Comparison of ENCODE assay signal across 8 mouse cellular contexts in genomic region chr11:69098762-69099091, GRCm38 (mm10). TPM values are rescaled to one million over a fixed set of nuclear protein-coding genes. Genes with fewer than 3 reads are reported as not detected.
DNase-seq lines count a peak whose midpoint lies in the region; ATAC-seq lines count a peak whose summit lies in the region.

No protein-coding gene starts in this region.

- H3K4me1 ChIP-seq in heart, embryonic 13.5 days = peaks cover 63% of the 10 kb centered on the region
- H3K4me1 ChIP-seq in liver, embryonic 13.5 days (replicated peaks) = peaks cover 67% of the 10 kb centered on the region
- peaks cover 31% of the 10 kb centered on the region for H3K4me1 ChIP-seq in stomach, embryonic 14.5 days (ENCODE audit: control insufficient read depth, insufficient read depth, low read length)

- H3K9ac ChIP-seq in heart, embryonic 13.5 days = peak overlapping the region; percentile 89
- peak overlapping the region; percentile 77 for H3K9ac ChIP-seq in liver, embryonic 13.5 days
- H3K9ac ChIP-seq in stomach, embryonic 14.5 days (replicated peaks; ENCODE audit: low read depth, low read length) = peak overlapping the region; percentile 55

- peak; percentile 98 for DNase-seq in A20 (ENCODE audit: low read depth, low spot score)
- peak; percentile 98 for DNase-seq in brain, adult 2 months (ENCODE audit: low read depth, low spot score)
- DNase-seq in kidney, postnatal 14 days = peak; percentile 98
- peak; percentile 94 for DNase-seq in liver, embryonic 13.5 days
- DNase-seq in natural killer cell, adult 2 months (ENCODE audit: low spot score in 2 of 2) = peak; percentile 96 to 97

- no peaks in the 10 kb centered on the region for H3K27me3 ChIP-seq in heart, embryonic 13.5 days (replicated peaks)
- no peaks in the 10 kb centered on the region for H3K27me3 ChIP-seq in liver, embryonic 13.5 days
- H3K27me3 ChIP-seq in stomach, embryonic 14.5 days (ENCODE audit: control insufficient read depth, insufficient read depth, low read length) = no peaks in the 10 kb centered on the region

- peak overlapping the region; percentile 71 for H3K4me3 ChIP-seq in heart, embryonic 13.5 days
- peak overlapping the region; percentile 67 for H3K4me3 ChIP-seq in liver, embryonic 13.5 days (replicated peaks)
- H3K4me3 ChIP-seq in stomach, embryonic 14.5 days (ENCODE audit: low read depth, low read length) = peak overlapping the region; percentile 52

- H3K9me3 ChIP-seq in heart, embryonic 13.5 days = no peaks in the 10 kb centered on the region
- no peaks in the 10 kb centered on the region for H3K9me3 ChIP-seq in liver, embryonic 13.5 days (replicated peaks)
- no peaks in the 10 kb centered on the region for H3K9me3 ChIP-seq in stomach, embryonic 14.5 days (ENCODE audit: control insufficient read depth, low read depth, low read length)

- peak overlapping the region; percentile 99 for H3K4me2 ChIP-seq in heart, embryonic 13.5 days
- peak overlapping the region; percentile 95 for H3K4me2 ChIP-seq in liver, embryonic 13.5 days
- H3K4me2 ChIP-seq in stomach, embryonic 14.5 days (replicated peaks; ENCODE audit: low read depth, low read length) = peak overlapping the region; percentile 83

- H3K36me3 ChIP-seq in heart, embryonic 13.5 days = peaks cover 33% of the 10 kb centered on the region
- peaks cover 33% of the 10 kb centered on the region for H3K36me3 ChIP-seq in liver, embryonic 13.5 days
- peaks cover 30% of the 10 kb centered on the region for H3K36me3 ChIP-seq in stomach, embryonic 14.5 days (ENCODE audit: control insufficient read depth, insufficient read depth, low read length)

- peak overlapping the region; percentile 98 for H3K27ac ChIP-seq in heart, embryonic 13.5 days (replicated peaks)
- peak overlapping the region; percentile 93 for H3K27ac ChIP-seq in liver, embryonic 13.5 days
- H3K27ac ChIP-seq in stomach, embryonic 14.5 days (ENCODE audit: low read length) = peak overlapping the region; percentile 88

- peak; percentile 63 for ATAC-seq in erythroid progenitor cell, adult 5-6 weeks (replicated peaks; ENCODE audit: low FRiP score, poor library complexity, severe bottlenecking)
- peak; percentile 55 for ATAC-seq in heart, embryonic 13.5 days (ENCODE audit: extremely low read depth, insufficient number of reproducible peaks, low FRiP score, low TSS enrichment)
- ATAC-seq in liver, embryonic 13.5 days (ENCODE audit: low read depth) = peak; percentile 55
- ATAC-seq in stomach, embryonic 14.5 days (ENCODE audit: insufficient number of reproducible peaks, insufficient read depth, low FRiP score, low read depth) = peak; percentile 16; the same call in 1 of the 2 replicates

- under 1% methylated on average over 19 of the region's 19 CpGs for WGBS in heart, embryonic 13.5 days
- under 1% methylated on average over 19 of the region's 19 CpGs for WGBS in liver, embryonic 13.5 days (ENCODE audit: insufficient replicate concordance)
- under 1% methylated on average over 19 of the region's 19 CpGs for WGBS in stomach, embryonic 14.5 days

RNA-seq across cellular contexts. Expression of gene Per1, which starts 3.7 kb away (rescaled TPM):
- 3.4 and 3.6 TPM in 2 replicates for total RNA-seq in erythroid progenitor cell, adult 5-6 weeks (2015; ENCODE audit: low replicate concordance)
- 3.3 and 7.6 TPM in 2 replicates for total RNA-seq in erythroid progenitor cell, adult 5-6 weeks (2017; ENCODE audit: low replicate concordance)
- 8.6 and 9.0 TPM in 2 replicates for polyA plus RNA-seq in heart, embryonic 13.5 days (2015; fragmentation: Nextera tagmentation; extraction: Ambion mirVana)
- polyA plus RNA-seq in liver, embryonic 13.5 days (2015; fragmentation: Nextera tagmentation; extraction: Ambion mirVana) = 1.9 TPM in 2 replicates
- polyA plus RNA-seq in stomach, embryonic 14.5 days (2014; fragmentation: Nextera tagmentation; extraction: Ambion mirVana) = 10.5 and 15.1 TPM in 2 replicates

RNA-seq across cellular contexts. Expression of gene Vamp2, which starts 10.4 kb away (rescaled TPM):
- 94.1 and 114 TPM in 2 replicates for total RNA-seq in erythroid progenitor cell, adult 5-6 weeks (2015; ENCODE audit: low replicate concordance)
- 18.2 and 31.1 TPM in 2 replicates for total RNA-seq in erythroid progenitor cell, adult 5-6 weeks (2017; ENCODE audit: low replicate concordance)
- 79.5 and 82.1 TPM in 2 replicates for polyA plus RNA-seq in heart, embryonic 13.5 days (2015; fragmentation: Nextera tagmentation; extraction: Ambion mirVana)
- polyA plus RNA-seq in liver, embryonic 13.5 days (2015; fragmentation: Nextera tagmentation; extraction: Ambion mirVana) = 12.5 and 15.9 TPM in 2 replicates
- 104 and 107 TPM in 2 replicates for polyA plus RNA-seq in stomach, embryonic 14.5 days (2014; fragmentation: Nextera tagmentation; extraction: Ambion mirVana)

RNA-seq across cellular contexts. Expression of gene Hes7, which starts 21.5 kb away (rescaled TPM):
- not detected in 2 replicates for total RNA-seq in erythroid progenitor cell, adult 5-6 weeks (2015; ENCODE audit: low replicate concordance)
- not detected in 2 replicates for total RNA-seq in erythroid progenitor cell, adult 5-6 weeks (2017; ENCODE audit: low replicate concordance)
- polyA plus RNA-seq in heart, embryonic 13.5 days (2015; fragmentation: Nextera tagmentation; extraction: Ambion mirVana) = 0.47 and 0.67 TPM in 2 replicates
- 0.17 and 0.18 TPM in 2 replicates for polyA plus RNA-seq in liver, embryonic 13.5 days (2015; fragmentation: Nextera tagmentation; extraction: Ambion mirVana)
- polyA plus RNA-seq in stomach, embryonic 14.5 days (2014; fragmentation: Nextera tagmentation; extraction: Ambion mirVana) = 0.39 and 0.54 TPM in 2 replicates

RNA-seq across cellular contexts. Expression of gene 9130213A22Rik, which starts 23.7 kb away (rescaled TPM):
- not detected in 2 replicates for total RNA-seq in erythroid progenitor cell, adult 5-6 weeks (2015; ENCODE audit: low replicate concordance)
- not detected in 2 replicates for total RNA-seq in erythroid progenitor cell, adult 5-6 weeks (2017; ENCODE audit: low replicate concordance)
- 0.41 and 0.60 TPM in 2 replicates for polyA plus RNA-seq in heart, embryonic 13.5 days (2015; fragmentation: Nextera tagmentation; extraction: Ambion mirVana)
- 0.09 TPM in 1 of 2 replicates, not detected in the other for polyA plus RNA-seq in liver, embryonic 13.5 days (2015; fragmentation: Nextera tagmentation; extraction: Ambion mirVana)
- 0.29 and 0.36 TPM in 2 replicates for polyA plus RNA-seq in stomach, embryonic 14.5 days (2014; fragmentation: Nextera tagmentation; extraction: Ambion mirVana)

RNA-seq across cellular contexts. Expression of gene Aloxe3, which starts 27.0 kb away (rescaled TPM):
- not detected in 2 replicates for total RNA-seq in erythroid progenitor cell, adult 5-6 weeks (2015; ENCODE audit: low replicate concordance)
- 3.1 TPM in 1 of 2 replicates, not detected in the other for total RNA-seq in erythroid progenitor cell, adult 5-6 weeks (2017; ENCODE audit: low replicate concordance)
- polyA plus RNA-seq in heart, embryonic 13.5 days (2015; fragmentation: Nextera tagmentation; extraction: Ambion mirVana) = 0.13 and 0.14 TPM in 2 replicates
- polyA plus RNA-seq in liver, embryonic 13.5 days (2015; fragmentation: Nextera tagmentation; extraction: Ambion mirVana) = 0.06 TPM in 1 of 2 replicates, not detected in the other
- polyA plus RNA-seq in stomach, embryonic 14.5 days (2014; fragmentation: Nextera tagmentation; extraction: Ambion mirVana) = 0.29 and 0.49 TPM in 2 replicates

Comparison
In these comparisons a context has a peak if more than half of its experiments do, and no peak if none do; other contexts are left out.
1. Peak in every context shown above with its lines: DNase-seq, ATAC-seq, H3K4me3 ChIP-seq and H3K27ac ChIP-seq.